Mouse (Mus musculus) left cerebral cortex, postnatal 14 days (tissue): ENCODE measurements around the gene Mgll. TPM values are rescaled to one million over a fixed set of nuclear protein-coding genes. Genes with fewer than 3 reads are reported as not detected.
A peak's percentile ranks its signal among the peaks of the same experiment; 100 is the strongest.

Source experiments
- DNase-seq, 2 experiments: peaks; one replicate each; pipeline ENCODE4 v3.0.0; 2021 to 2022; ENCODE audit warnings: low spot score in 2 of 2, mixed read lengths in 1 of 2
- intact Hi-C: fragments of 180-260 bp; cut with DNase I; formaldehyde crosslinking; loops from one replicate; pipeline ENCODE4 v1.15.1; 2025
- total RNA-seq, 2 experiments: library from RNA; stranded (reverse); gene quantifications; 2 replicates each; pipeline ENCODE4 v1.2.3; 2021

The Mgll gene
- total RNA-seq, 2 experiments from 2014 or later = 152 to 153 TPM

GRCm38 (mm10) chr6:88786732-88787445, 62.7 kb downstream of the Mgll start:
- peak in 1 of 2 experiments; percentile 29 for DNase-seq
- intact Hi-C loops = no loop called here

- intact Hi-C loops = no loop called here
- DNase-seq = no peak
These were observed 63.3 kb downstream of the Mgll start for GRCm38 (mm10) chr6:88787496-88787895.

- no peak for DNase-seq
- intact Hi-C loops = no loop called here
These were observed 64.0 kb downstream of the Mgll start for GRCm38 (mm10) chr6:88788219-88788618.

- intact Hi-C loops = no loop called here
- DNase-seq = no peak
These were observed 67.1 kb downstream of the Mgll start for GRCm38 (mm10) chr6:88791299-88791698.

- DNase-seq = peak in 1 of 2 experiments; percentile 27
- intact Hi-C loops = no loop called here
These were observed 68.0 kb downstream of the Mgll start for GRCm38 (mm10) chr6:88792147-88792691.

- intact Hi-C loops = no loop called here
- DNase-seq = no peak
These were observed 69.0 kb downstream of the Mgll start for GRCm38 (mm10) chr6:88793243-88793642.

- intact Hi-C loops = no loop called here
- peak in 1 of 2 experiments; percentile 33 for DNase-seq
These were observed 69.7 kb downstream of the Mgll start for GRCm38 (mm10) chr6:88793872-88794271.

- intact Hi-C loops = no loop called here
- no peak for DNase-seq
These were observed 70.4 kb downstream of the Mgll start for GRCm38 (mm10) chr6:88794561-88794971.

- DNase-seq = no peak
- intact Hi-C loops = no loop called here
These were observed 76.0 kb downstream of the Mgll start for GRCm38 (mm10) chr6:88800191-88800590.

GRCm38 (mm10) chr6:88800735-88801134, 76.5 kb downstream of the Mgll start:
- DNase-seq = no peak
- intact Hi-C loops = no loop called here

GRCm38 (mm10) chr6:88803051-88803450, 78.8 kb downstream of the Mgll start:
- DNase-seq = no peak
- intact Hi-C loops = no loop called here

- intact Hi-C loops = no loop called here
- DNase-seq = no peak
These were observed 79.9 kb downstream of the Mgll start for GRCm38 (mm10) chr6:88803957-88804695.

- intact Hi-C loops = no loop called here
- no peak for DNase-seq
These were observed 80.9 kb downstream of the Mgll start for GRCm38 (mm10) chr6:88804966-88805577.

GRCm38 (mm10) chr6:88809091-88810037, 85.2 kb downstream of the Mgll start:
- intact Hi-C loops = loop anchor here (5.0 kb wide), 1 partner anchor 77 kb away; no protein-coding TSS in a partner anchor
- no peak for DNase-seq

GRCm38 (mm10) chr6:88810291-88810690, 86.1 kb downstream of the Mgll start:
- DNase-seq = no peak
- intact Hi-C loops = loop anchor here (5.0 kb wide), 1 partner anchor 78 kb away; no protein-coding TSS in a partner anchor

GRCm38 (mm10) chr6:88811396-88811795, 87.2 kb downstream of the Mgll start:
- intact Hi-C loops = loop anchor here (5.0 kb wide), 1 partner anchor 79 kb away; no protein-coding TSS in a partner anchor
- peak; percentile 48 to 63 for DNase-seq

- DNase-seq = no peak
- intact Hi-C loops = loop anchor here (5.0 kb wide), 1 partner anchor 80 kb away; no protein-coding TSS in a partner anchor
These were observed 87.7 kb downstream of the Mgll start for GRCm38 (mm10) chr6:88811880-88812400.

- DNase-seq = peak; percentile 66 to 78
- intact Hi-C loops = loop anchor here (5.0 kb wide), 1 partner anchor 81 kb away; no protein-coding TSS in a partner anchor
These were observed 88.7 kb downstream of the Mgll start for GRCm38 (mm10) chr6:88812886-88813285.
